Mouse (Mus musculus): Measurements from ENCODE around the gene Evpl. TPM values are rescaled to one million over a fixed set of nuclear protein-coding genes. Genes with fewer than 3 reads are reported as not detected.
A peak's percentile ranks its signal among the peaks of the same experiment; 100 is the strongest.

The Evpl gene
- polyA plus RNA-seq, 1 experiment, result 6.8 TPM

- no peak overlapping the region for H3K27ac ChIP-seq (ENCODE audit: insufficient read depth, low read depth, low read length)
- peaks cover 21% of the 10 kb centered on the region for H3K4me1 ChIP-seq (ENCODE audit: control insufficient read depth, insufficient read depth, low read length)
- no peaks in the 10 kb centered on the region for H3K36me3 ChIP-seq (ENCODE audit: control insufficient read depth, insufficient read depth, low read length)
- H3K27me3 ChIP-seq (replicated peaks; ENCODE audit: control insufficient read depth, insufficient read depth, low read length), result no peaks in the 10 kb centered on the region
- 53% methylated on average over 23 of the region's 23 CpGs for WGBS
- DNase-seq, result no peak
- no peak for TF ChIP-seq POLR2A (IDR thresholded peaks at IDR 0.05; ENCODE audit: low read depth, low read length)
- H3K4me3 ChIP-seq (ENCODE audit: insufficient read depth, low read depth, low read length), result peak overlapping the region; percentile 28; the same call in 1 of the 2 replicates
Measured at GRCm38 (mm10) chr11:116222740-116223059, 15.2 kb downstream of the Evpl start.

GRCm38 (mm10) chr11:116221931-116222739 lies 15.7 kb downstream of the Evpl start:
- Histone ChIP-seq H3K27ac (ENCODE audit: insufficient read depth, low read depth, low read length) (no peak overlapping the region), H3K27me3 (replicated peaks; ENCODE audit: control insufficient read depth, insufficient read depth, low read length) (no peaks in the 10 kb centered on the region), H3K4me1 (ENCODE audit: control insufficient read depth, insufficient read depth, low read length) (peaks cover 21% of the 10 kb centered on the region), H3K36me3 (ENCODE audit: control insufficient read depth, insufficient read depth, low read length) (no peaks in the 10 kb centered on the region), H3K4me3 (ENCODE audit: insufficient read depth, low read depth, low read length) (peak overlapping the region; percentile 28; the same call in 1 of the 2 replicates)
- WGBS, result 46% methylated on average over 53 of the region's 53 CpGs
- no peak for TF ChIP-seq POLR2A (IDR thresholded peaks at IDR 0.05; ENCODE audit: low read depth, low read length)
- no peak for TF ChIP-seq CTCF (conservative IDR thresholded peaks at IDR 0.05; ENCODE audit: insufficient read depth, insufficient read length, low read depth, low read length)
- DNase-seq, result no peak

- 25% methylated on average over 4 of the region's 4 CpGs for WGBS
- DNase-seq, result peak; percentile 82
- Histone ChIP-seq H3K4me3 (ENCODE audit: insufficient read depth, low read depth, low read length) (no peak overlapping the region), H3K4me1 (ENCODE audit: control insufficient read depth, insufficient read depth, low read length) (peaks cover 21% of the 10 kb centered on the region), H3K27ac (ENCODE audit: insufficient read depth, low read depth, low read length) (no peak overlapping the region), H3K36me3 (ENCODE audit: control insufficient read depth, insufficient read depth, low read length) (no peaks in the 10 kb centered on the region), H3K27me3 (replicated peaks; ENCODE audit: control insufficient read depth, insufficient read depth, low read length) (no peaks in the 10 kb centered on the region)
- TF ChIP-seq CTCF (conservative IDR thresholded peaks at IDR 0.05; ENCODE audit: insufficient read depth, insufficient read length, low read depth, low read length), result peak; percentile 84
- no peak for TF ChIP-seq POLR2A (IDR thresholded peaks at IDR 0.05; ENCODE audit: low read depth, low read length)
Measured at GRCm38 (mm10) chr11:116219885-116220284, 18.0 kb downstream of the Evpl start.

GRCm38 (mm10) chr11:116218737-116219400 lies 19.0 kb downstream of the Evpl start:
- no peaks in the 10 kb centered on the region for H3K27me3 ChIP-seq (replicated peaks; ENCODE audit: control insufficient read depth, insufficient read depth, low read length)
- TF ChIP-seq POLR2A (IDR thresholded peaks at IDR 0.05; ENCODE audit: low read depth, low read length), result no peak
- TF ChIP-seq CTCF (conservative IDR thresholded peaks at IDR 0.05; ENCODE audit: insufficient read depth, insufficient read length, low read depth, low read length), result no peak
- peak; percentile 96 for DNase-seq
- no peaks in the 10 kb centered on the region for H3K36me3 ChIP-seq (ENCODE audit: control insufficient read depth, insufficient read depth, low read length)
- no peak overlapping the region for H3K4me3 ChIP-seq (ENCODE audit: insufficient read depth, low read depth, low read length)
- H3K4me1 ChIP-seq (ENCODE audit: control insufficient read depth, insufficient read depth, low read length), result peaks cover 21% of the 10 kb centered on the region
- H3K27ac ChIP-seq (ENCODE audit: insufficient read depth, low read depth, low read length), result peak overlapping the region; percentile 87
- 15% methylated on average over 7 of the region's 7 CpGs for WGBS

GRCm38 (mm10) chr11:116218263-116218662 lies 19.6 kb downstream of the Evpl start:
- no peaks in the 10 kb centered on the region for H3K36me3 ChIP-seq (ENCODE audit: control insufficient read depth, insufficient read depth, low read length)
- H3K4me3 ChIP-seq (ENCODE audit: insufficient read depth, low read depth, low read length), result no peak overlapping the region
- DNase-seq, result peak; percentile 85
- H3K4me1 ChIP-seq (ENCODE audit: control insufficient read depth, insufficient read depth, low read length), result peaks cover 21% of the 10 kb centered on the region
- TF ChIP-seq CTCF (conservative IDR thresholded peaks at IDR 0.05; ENCODE audit: insufficient read depth, insufficient read length, low read depth, low read length) (no peak), POLR2A (IDR thresholded peaks at IDR 0.05; ENCODE audit: low read depth, low read length) (no peak)
- H3K27me3 ChIP-seq (replicated peaks; ENCODE audit: control insufficient read depth, insufficient read depth, low read length), result no peaks in the 10 kb centered on the region
- H3K27ac ChIP-seq (ENCODE audit: insufficient read depth, low read depth, low read length), result peak overlapping the region; percentile 87
- WGBS, result 31% methylated on average over 2 of the region's 2 CpGs

- H3K27me3 ChIP-seq (replicated peaks; ENCODE audit: control insufficient read depth, insufficient read depth, low read length), result no peaks in the 10 kb centered on the region
- DNase-seq, result no peak
- H3K4me1 ChIP-seq (ENCODE audit: control insufficient read depth, insufficient read depth, low read length), result peaks cover 21% of the 10 kb centered on the region
- no peak overlapping the region for H3K27ac ChIP-seq (ENCODE audit: insufficient read depth, low read depth, low read length)
- no peaks in the 10 kb centered on the region for H3K36me3 ChIP-seq (ENCODE audit: control insufficient read depth, insufficient read depth, low read length)
- 75% methylated on average over 11 of the region's 11 CpGs for WGBS
- no peak overlapping the region for H3K4me3 ChIP-seq (ENCODE audit: insufficient read depth, low read depth, low read length)
- TF ChIP-seq CTCF (conservative IDR thresholded peaks at IDR 0.05; ENCODE audit: insufficient read depth, insufficient read length, low read depth, low read length) (no peak), POLR2A (IDR thresholded peaks at IDR 0.05; ENCODE audit: low read depth, low read length) (no peak)
Measured at GRCm38 (mm10) chr11:116216549-116216948, 21.3 kb downstream of the Evpl start.

- DNase-seq, result no peak
- 91% methylated on average over 6 of the region's 6 CpGs for WGBS
- TF ChIP-seq POLR2A (IDR thresholded peaks at IDR 0.05; ENCODE audit: low read depth, low read length) (no peak), CTCF (conservative IDR thresholded peaks at IDR 0.05; ENCODE audit: insufficient read depth, insufficient read length, low read depth, low read length) (no peak)
- Histone ChIP-seq H3K36me3 (ENCODE audit: control insufficient read depth, insufficient read depth, low read length) (no peaks in the 10 kb centered on the region), H3K27ac (ENCODE audit: insufficient read depth, low read depth, low read length) (no peak overlapping the region), H3K4me1 (ENCODE audit: control insufficient read depth, insufficient read depth, low read length) (peaks cover 23% of the 10 kb centered on the region), H3K4me3 (ENCODE audit: insufficient read depth, low read depth, low read length) (no peak overlapping the region), H3K27me3 (replicated peaks; ENCODE audit: control insufficient read depth, insufficient read depth, low read length) (no peaks in the 10 kb centered on the region)
Measured at GRCm38 (mm10) chr11:116215991-116216390, 21.9 kb downstream of the Evpl start.

Measured in kidney, adult 2 months (tissue).